Mouse (Mus musculus) activated CD4-positive, CD25-positive, alpha-beta regulatory T cell, adult 4 months (primary cell): ENCODE data around the gene Nup133. TPM values are rescaled to one million over a fixed set of nuclear protein-coding genes. Genes with fewer than 3 reads are reported as not detected.

Experiments used
- polyA plus RNA-seq, 2 experiments: library from polyadenylated mRNA; unstranded; fragments of 100-300 nt; shearing (Covaris generic); gene quantifications; one replicate each; pipeline ENCODE4 v1.2.1; 2017

Nup133 gene
- polyA plus RNA-seq, 2 experiments from 2014 or later: 6.4 to 10.2 TPM

Other genes with a start within 250 kb of the Nup133 start
- 10 to 100 TPM; 14.2 to 20.3 TPM for gene Rab4a, start 143.3 kb downstream of the Nup133 start, polyA plus RNA-seq
- 1 to 10 TPM; 3.2 to 3.3 TPM for gene Ccsap, start 89.1 kb downstream of the Nup133 start, polyA plus RNA-seq
- under 1 TPM in 1 of 2 experiments, not detected in 1; 0.48 TPM for gene Acta1, start 54.5 kb downstream of the Nup133 start, polyA plus RNA-seq
- 1 to 10 TPM in 1 of 2 experiments, under 1 TPM in 1; 0.69 to 2.0 TPM for gene Abcb10, start 33.9 kb upstream of the Nup133 start, polyA plus RNA-seq
- 10 to 100 TPM; 12.0 to 13.7 TPM for gene Taf5l, start 72.1 kb upstream of the Nup133 start, polyA plus RNA-seq
- 1 to 10 TPM; 4.4 to 5.7 TPM for gene Urb2, start 72.2 kb upstream of the Nup133 start, polyA plus RNA-seq